Mouse (Mus musculus) skeletal muscle tissue, adult 2 months (tissue): ENCODE measurements around the gene Becn1.
A peak's percentile ranks its signal among the peaks of the same experiment; 100 is the strongest.

Experiments
- DNase-seq: peaks from one replicate; pipeline ENCODE4 v3.0.0-alpha.2; 2012; ENCODE audit warnings: low read depth, low spot score

Gene Becn1

DNA sequence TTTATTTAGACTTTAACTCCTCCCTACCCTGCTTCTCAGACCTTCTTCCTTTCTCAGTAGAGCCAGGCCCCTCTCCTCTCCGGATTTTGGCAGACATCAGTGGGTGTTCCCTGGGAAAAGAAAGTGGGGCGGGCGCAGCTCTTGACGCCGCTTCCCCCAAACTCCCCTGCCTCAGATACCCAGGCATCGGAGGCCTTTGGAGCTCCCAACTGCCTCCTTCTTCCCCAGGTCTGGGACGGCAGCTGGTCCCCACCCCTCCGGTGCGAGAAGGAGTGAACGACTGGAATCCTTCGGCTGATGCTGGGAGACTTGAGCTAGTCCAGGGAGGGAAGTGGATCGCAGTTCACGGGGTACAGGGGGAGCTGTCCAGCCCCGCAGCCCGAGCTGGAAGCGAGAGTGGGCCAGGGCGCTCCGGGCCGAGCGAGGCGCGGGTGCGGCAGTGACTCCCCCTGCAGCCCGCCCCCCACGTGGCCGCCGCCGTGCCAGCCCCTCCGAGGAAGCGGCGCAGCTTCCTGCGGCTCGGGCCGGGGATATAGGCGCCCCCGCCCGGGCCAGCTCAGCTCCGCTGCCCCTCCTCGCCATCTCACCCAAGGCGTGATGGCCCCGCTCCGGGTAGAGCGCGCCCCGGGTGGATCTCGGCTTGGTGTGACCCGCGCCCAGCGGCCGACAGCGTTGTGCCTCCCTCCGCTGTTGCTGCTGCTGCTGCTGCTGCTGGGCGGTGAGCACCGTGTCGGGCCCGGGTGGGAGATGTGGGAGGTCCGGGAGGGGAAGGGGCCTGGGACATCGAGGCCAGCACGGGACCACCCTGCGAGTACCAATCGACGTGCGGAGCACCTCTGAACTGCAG, 56.0 kb downstream of the Becn1 start, which contains the start of gene Ramp2:
Gene Ramp2, plus strand, starts transcription at position 174 of the 847 bp plus-strand sequence.
- no peak for DNase-seq

DNA sequence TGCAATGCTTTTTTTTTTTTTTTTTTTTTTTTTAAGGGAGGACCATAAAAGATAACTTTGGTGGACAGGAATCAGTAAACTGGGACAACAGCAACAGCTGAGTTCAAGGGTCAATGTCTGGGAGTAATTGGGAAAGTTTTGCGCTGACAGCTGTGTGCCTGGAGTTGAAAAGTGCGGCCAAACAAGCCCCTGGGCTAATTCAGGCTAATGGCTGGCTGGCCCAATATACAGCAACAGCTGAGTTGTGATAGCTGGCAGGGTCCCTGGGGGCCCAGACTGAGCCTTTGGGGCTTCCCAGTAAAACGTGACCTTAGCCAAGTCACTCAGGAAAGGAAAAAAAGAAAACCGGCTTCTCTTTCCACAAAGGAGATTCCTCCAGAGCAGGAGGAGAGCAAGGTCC, 57.0 kb downstream of the Becn1 start:
- peak; percentile 75 for DNase-seq

DNA sequence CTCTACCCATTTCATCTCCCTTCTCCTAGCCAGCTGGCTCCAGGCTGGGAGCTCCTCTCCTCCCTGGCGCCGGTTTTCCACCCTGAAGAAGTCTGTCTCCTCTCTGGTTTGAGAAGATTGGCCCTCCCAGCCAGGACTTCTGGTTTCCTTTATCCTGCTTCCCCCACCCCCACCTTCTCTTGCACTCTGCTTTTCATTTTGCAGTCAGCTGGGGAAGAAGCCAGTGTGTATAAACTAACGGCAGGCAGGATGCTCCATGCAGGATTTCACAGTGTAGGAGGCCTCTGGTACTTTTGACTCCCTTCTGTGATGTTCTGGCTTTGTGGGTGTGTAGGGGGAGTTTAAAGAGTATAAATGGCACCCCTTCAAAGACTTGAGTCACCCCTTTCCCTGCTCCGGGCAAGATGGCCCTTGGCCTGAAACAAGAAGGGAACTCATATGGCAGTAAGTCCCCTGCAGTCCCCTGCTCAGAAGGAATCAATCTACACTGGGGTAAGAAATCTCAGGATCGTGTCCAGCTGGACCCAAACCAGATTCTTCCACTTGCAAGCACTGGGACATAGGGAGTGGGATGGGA, 63.9 kb downstream of the Becn1 start:
- DNase-seq: no peak

DNA sequence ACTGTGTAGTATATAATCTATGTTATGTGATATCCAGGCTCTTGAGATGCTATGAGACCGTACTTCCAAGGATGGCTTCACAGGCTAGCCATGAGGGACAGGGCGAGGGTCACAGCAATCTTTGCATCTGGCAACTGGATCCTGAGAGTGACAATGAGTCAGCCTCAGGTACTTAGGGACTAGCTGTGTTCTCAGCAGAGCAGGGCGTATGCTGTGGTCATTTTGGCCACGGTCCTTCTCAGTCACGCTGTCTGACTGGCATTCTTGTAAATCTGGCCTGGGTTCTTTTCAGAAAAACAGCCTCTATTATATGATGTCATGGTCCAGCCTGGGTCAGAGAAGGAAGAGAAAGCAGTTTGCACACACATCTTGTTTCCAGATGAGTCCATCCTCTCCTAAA, 65.3 kb downstream of the Becn1 start:
- DNase-seq: peak; percentile 71
